Mouse (Mus musculus) limb, embryonic 11.5 days (tissue): ENCODE measurements around the gene Agap1. TPM values are rescaled to one million over a fixed set of nuclear protein-coding genes. Genes with fewer than 3 reads are reported as not detected.

Experiments used
- ATAC-seq: fragments of 200-750 bp; cut with Nextera tagmentation; 2 replicates; pipeline ENCODE4 v1.8.0; 2017; ENCODE audit warnings: low read depth; ENCODE audit not compliant: insufficient number of reproducible peaks, low FRiP score, low TSS enrichment
- DNase-seq: peaks from one replicate; pipeline ENCODE4 v3.0.0-alpha.2; 2015; ENCODE audit warnings: low spot score
- H3K27ac ChIP-seq: fragments of 300-500 bp; sonication (generic); replicated peaks from 2 replicates; pipeline ENCODE4 v1.5.1; 2014; ENCODE audit warnings: low read depth, mild to moderate bottlenecking, low read length
- H3K27me3 ChIP-seq: fragments of 300-500 bp; sonication (generic); 2 replicates; pipeline ENCODE4 v1.6.1; 2014; ENCODE audit warnings: mild to moderate bottlenecking, low read length, mixed read lengths; ENCODE audit not compliant: control insufficient read depth, insufficient read depth
- H3K36me3 ChIP-seq: fragments of 300-500 bp; sonication (generic); 2 replicates; pipeline ENCODE4 v1.6.1; 2014; ENCODE audit warnings: mild to moderate bottlenecking, low read length, moderate library complexity, mixed read lengths; ENCODE audit not compliant: control insufficient read depth, insufficient read depth
- H3K4me1 ChIP-seq: fragments of 300-500 bp; sonication (generic); 2 replicates; pipeline ENCODE4 v1.6.1; 2014; ENCODE audit warnings: low read length, mixed read lengths; ENCODE audit not compliant: control insufficient read depth, insufficient read depth
- H3K4me2 ChIP-seq: fragments of 300-500 bp; sonication (generic); 2 replicates; pipeline ENCODE4 v1.6.1; 2014; ENCODE audit warnings: low read depth, mild to moderate bottlenecking, moderate library complexity; ENCODE audit not compliant: severe bottlenecking
- H3K4me3 ChIP-seq: fragments of 300-500 bp; sonication (generic); 2 replicates; pipeline ENCODE4 v1.5.1; 2014; ENCODE audit warnings: low read depth, low read length
- H3K9ac ChIP-seq: fragments of 300-500 bp; sonication (generic); 2 replicates; pipeline ENCODE4 v1.6.1; 2014; ENCODE audit warnings: mild to moderate bottlenecking, low read length
- H3K9me3 ChIP-seq: fragments of 300-500 bp; sonication (generic); 2 replicates; pipeline ENCODE4 v1.6.1; 2016; ENCODE audit warnings: low read length; ENCODE audit not compliant: control insufficient read depth
- WGBS: fragments of 180-500 bp; shearing (Covaris S2); extraction: QIAGEN DNeasy Blood & Tissue Kit; methylation state at CpG from one replicate; pipeline ENCODE4 v1.1.7; 2014; 5-methylcytosine and 5-hydroxymethylcytosine counted together
- polyA plus RNA-seq: library from polyadenylated mRNA; unstranded; fragments of >200 nt; fragmentation: Nextera tagmentation; extraction: Ambion mirVana; gene quantifications from 2 replicates; pipeline ENCODE4 v1.2.1, GENCODE M21; 2014

Gene Agap1
- polyA plus RNA-seq, 1 experiment from 2014 or later: 14.0 TPM

GRCm38 (mm10) chr1:89804981-89805380 is 350.4 kb downstream of the Agap1 start:
- no peak for ATAC-seq
- Histone ChIP-seq H3K9me3 (no peaks in the 10 kb centered on the region), H3K4me1 (peaks cover 4% of the 10 kb centered on the region; the same call in 1 of the 2 replicates), H3K4me2 (no peak overlapping the region), H3K36me3 (no peaks in the 10 kb centered on the region), H3K9ac (no peak overlapping the region), H3K27me3 (no peaks in the 10 kb centered on the region), H3K27ac (no peak overlapping the region), H3K4me3 (no peak overlapping the region)
- WGBS: 89% methylated on average over 7 of the region's 7 CpGs
- no peak for DNase-seq

DNA sequence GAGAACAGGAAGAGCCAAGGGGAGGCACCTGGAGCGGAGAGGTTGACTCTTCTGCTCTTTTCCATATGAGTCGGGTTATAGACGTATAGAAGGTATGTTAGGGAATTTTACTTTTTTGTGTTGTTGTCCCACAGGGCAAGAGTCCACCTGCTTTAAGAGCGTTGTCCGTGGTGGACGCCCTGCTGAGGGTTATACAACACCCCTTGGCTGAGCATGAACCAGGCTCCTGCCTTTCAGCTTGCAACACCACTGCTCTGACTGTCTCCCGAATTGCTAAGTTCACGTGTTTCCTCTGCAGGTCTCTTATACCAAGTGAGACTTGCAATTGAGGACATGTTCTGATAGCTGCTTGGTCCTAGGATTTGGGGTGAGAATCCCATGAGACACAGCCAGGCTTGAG is 358.2 kb downstream of the Agap1 start:
- Histone ChIP-seq H3K9ac (no peak overlapping the region), H3K36me3 (no peaks in the 10 kb centered on the region), H3K27ac (no peak overlapping the region), H3K4me3 (no peak overlapping the region), H3K4me1 (peaks cover 8% of the 10 kb centered on the region), H3K9me3 (no peaks in the 10 kb centered on the region; the same call in 1 of the 2 replicates), H3K4me2 (no peak overlapping the region), H3K27me3 (no peaks in the 10 kb centered on the region)
- DNase-seq (no peak), ATAC-seq (no peak)
- 94% methylated on average over 8 of the region's 8 CpGs for WGBS

DNA sequence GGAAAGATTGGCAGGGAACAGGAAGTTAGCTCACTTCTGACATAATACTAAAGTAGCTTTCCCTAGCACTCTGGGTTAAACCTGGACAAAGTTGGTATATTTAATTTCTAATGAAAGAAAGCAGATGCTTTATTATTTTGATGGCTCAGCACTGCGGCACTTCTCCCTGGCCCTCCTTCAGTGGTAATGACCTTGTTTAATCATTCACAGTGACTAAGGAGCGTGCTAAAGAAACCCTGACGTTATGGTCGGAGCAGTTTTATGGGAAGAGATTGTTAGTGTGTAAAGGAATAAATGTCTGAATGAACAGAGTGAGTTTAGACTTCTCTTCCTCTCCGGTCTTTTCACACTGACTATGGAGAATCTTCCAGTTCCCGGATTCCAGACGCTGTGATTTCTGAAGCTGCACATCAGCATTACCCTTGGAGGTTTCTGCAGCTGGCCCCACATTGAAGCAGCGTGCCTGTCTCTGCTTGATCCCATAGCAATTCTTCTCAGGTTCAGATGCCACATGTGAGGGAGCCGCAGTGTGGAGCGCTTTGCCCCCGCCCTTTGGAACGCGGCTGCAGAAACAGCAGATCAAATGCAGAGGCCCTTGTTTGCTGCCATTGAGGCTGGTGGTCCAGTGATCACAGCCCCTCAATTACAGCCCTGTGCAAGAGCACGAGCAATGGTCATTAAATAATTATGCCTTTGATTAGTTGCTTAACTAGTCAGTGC is 362.0 kb downstream of the Agap1 start:
- H3K27me3 ChIP-seq: no peaks in the 10 kb centered on the region
- H3K36me3 ChIP-seq: no peaks in the 10 kb centered on the region
- no peak overlapping the region for H3K27ac ChIP-seq
- H3K4me3 ChIP-seq: no peak overlapping the region
- H3K4me2 ChIP-seq: no peak overlapping the region
- 14% methylated on average over 14 of the region's 14 CpGs for WGBS
- no peaks in the 10 kb centered on the region; the same call in 1 of the 2 replicates for H3K9me3 ChIP-seq
- peaks cover 8% of the 10 kb centered on the region for H3K4me1 ChIP-seq
- no peak overlapping the region for H3K9ac ChIP-seq
- no peak for ATAC-seq
- DNase-seq: peak; percentile 75

DNA sequence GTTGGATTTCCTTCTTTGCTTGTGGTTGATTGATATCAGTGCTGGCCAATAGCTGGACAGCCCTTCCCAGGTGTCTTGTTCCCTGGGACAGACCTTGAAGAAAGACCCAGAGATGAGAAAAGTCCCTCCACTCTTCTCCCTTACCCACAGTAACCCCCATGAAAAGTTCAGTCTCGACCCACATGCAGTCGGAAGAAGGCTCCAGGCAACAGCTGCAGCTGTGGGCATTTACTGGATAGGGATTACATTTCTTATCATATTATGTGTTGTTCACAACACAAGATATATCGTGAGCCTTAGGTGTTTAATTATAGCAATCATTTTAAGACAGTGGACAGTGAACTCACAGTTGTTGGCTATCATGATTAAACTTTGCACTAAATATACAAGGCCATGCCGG is 367.2 kb downstream of the Agap1 start:
- peaks cover 31% of the 10 kb centered on the region for H3K4me1 ChIP-seq
- 83% methylated on average over 4 of the region's 4 CpGs for WGBS
- no peak overlapping the region for H3K27ac ChIP-seq
- H3K4me3 ChIP-seq: no peak overlapping the region
- no peaks in the 10 kb centered on the region for H3K36me3 ChIP-seq
- H3K9me3 ChIP-seq: no peaks in the 10 kb centered on the region
- DNase-seq (no peak), ATAC-seq (no peak)
- H3K4me2 ChIP-seq: no peak overlapping the region
- no peak overlapping the region for H3K9ac ChIP-seq
- no peaks in the 10 kb centered on the region for H3K27me3 ChIP-seq

DNA sequence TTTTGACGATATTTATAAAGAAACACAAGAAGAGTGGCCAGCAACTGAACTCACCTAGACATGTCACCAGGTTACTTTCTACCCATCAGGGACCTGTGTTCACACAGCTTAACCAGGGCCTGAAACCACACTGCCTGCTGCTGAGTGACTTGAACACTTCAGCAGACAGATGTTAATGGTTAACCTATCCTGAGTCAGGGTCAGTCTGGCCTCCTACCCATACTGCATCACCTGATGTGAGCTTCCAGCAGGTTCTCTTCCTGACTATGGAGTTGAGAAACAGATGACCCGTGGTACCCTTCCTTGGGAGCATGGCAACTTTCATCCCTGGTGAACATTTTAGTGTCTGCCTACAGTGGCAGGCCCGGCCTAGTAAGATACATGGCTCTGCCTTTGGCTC is 367.8 kb downstream of the Agap1 start:
- H3K4me2 ChIP-seq: no peak overlapping the region
- 67% methylated on average over 3 of the region's 3 CpGs for WGBS
- DNase-seq: no peak
- no peaks in the 10 kb centered on the region for H3K36me3 ChIP-seq
- H3K9me3 ChIP-seq: no peaks in the 10 kb centered on the region
- H3K27me3 ChIP-seq: no peaks in the 10 kb centered on the region
- no peak overlapping the region for H3K9ac ChIP-seq
- peaks cover 27% of the 10 kb centered on the region for H3K4me1 ChIP-seq
- no peak overlapping the region for H3K4me3 ChIP-seq
- ATAC-seq: no peak
- no peak overlapping the region for H3K27ac ChIP-seq

- no peaks in the 10 kb centered on the region for H3K36me3 ChIP-seq
- no peaks in the 10 kb centered on the region for H3K9me3 ChIP-seq
- ATAC-seq (no peak), DNase-seq (no peak)
- H3K9ac ChIP-seq: no peak overlapping the region
- no peaks in the 10 kb centered on the region for H3K27me3 ChIP-seq
- 84% methylated on average over 7 of the region's 7 CpGs for WGBS
- H3K27ac ChIP-seq: no peak overlapping the region
- no peak overlapping the region for H3K4me3 ChIP-seq
- H3K4me1 ChIP-seq: peaks cover 27% of the 10 kb centered on the region
- H3K4me2 ChIP-seq: no peak overlapping the region
These were observed 368.4 kb downstream of the Agap1 start for GRCm38 (mm10) chr1:89823036-89823435.

- H3K4me1 ChIP-seq: peaks cover 27% of the 10 kb centered on the region
- H3K4me3 ChIP-seq: no peak overlapping the region
- no peak overlapping the region for H3K4me2 ChIP-seq
- H3K27ac ChIP-seq: no peak overlapping the region
- no peaks in the 10 kb centered on the region for H3K9me3 ChIP-seq
- ATAC-seq (no peak), DNase-seq (no peak)
- H3K27me3 ChIP-seq: no peaks in the 10 kb centered on the region
- 69% methylated on average over 3 of the region's 3 CpGs for WGBS
- H3K36me3 ChIP-seq: no peaks in the 10 kb centered on the region
- no peak overlapping the region for H3K9ac ChIP-seq
These were observed 372.4 kb downstream of the Agap1 start for GRCm38 (mm10) chr1:89827051-89827450.

- 31% methylated on average over 1 of the region's 1 CpGs for WGBS
- no peaks in the 10 kb centered on the region for H3K36me3 ChIP-seq
- H3K4me3 ChIP-seq: no peak overlapping the region
- H3K27me3 ChIP-seq: no peaks in the 10 kb centered on the region
- H3K27ac ChIP-seq: no peak overlapping the region
- no peaks in the 10 kb centered on the region for H3K9me3 ChIP-seq
- DNase-seq: no peak
- H3K4me1 ChIP-seq: no peaks in the 10 kb centered on the region
- no peak overlapping the region for H3K4me2 ChIP-seq
- no peak for ATAC-seq
- no peak overlapping the region for H3K9ac ChIP-seq
These were observed 376.5 kb downstream of the Agap1 start for GRCm38 (mm10) chr1:89831095-89831494.

GRCm38 (mm10) chr1:89844064-89844463 is 389.5 kb downstream of the Agap1 start:
- peaks cover 35% of the 10 kb centered on the region for H3K4me1 ChIP-seq
- H3K4me2 ChIP-seq: no peak overlapping the region
- no peak for ATAC-seq
- DNase-seq: no peak
- no peak overlapping the region for H3K27ac ChIP-seq
- H3K4me3 ChIP-seq: no peak overlapping the region
- H3K9me3 ChIP-seq: no peaks in the 10 kb centered on the region
- 75% methylated on average over 9 of the region's 9 CpGs for WGBS
- no peaks in the 10 kb centered on the region for H3K27me3 ChIP-seq
- no peak overlapping the region for H3K9ac ChIP-seq
- no peaks in the 10 kb centered on the region; the same call in 1 of the 2 replicates for H3K36me3 ChIP-seq
